Mouse (Mus musculus) adipocyte (in vitro differentiated cells): ENCODE data around the gene Abcc4.

ENCODE experiments used
- DNase-seq: peaks from one replicate; pipeline ENCODE4 v3.0.0-alpha.2; 2016; ENCODE audit warnings: low spot score

Gene Abcc4

DNA sequence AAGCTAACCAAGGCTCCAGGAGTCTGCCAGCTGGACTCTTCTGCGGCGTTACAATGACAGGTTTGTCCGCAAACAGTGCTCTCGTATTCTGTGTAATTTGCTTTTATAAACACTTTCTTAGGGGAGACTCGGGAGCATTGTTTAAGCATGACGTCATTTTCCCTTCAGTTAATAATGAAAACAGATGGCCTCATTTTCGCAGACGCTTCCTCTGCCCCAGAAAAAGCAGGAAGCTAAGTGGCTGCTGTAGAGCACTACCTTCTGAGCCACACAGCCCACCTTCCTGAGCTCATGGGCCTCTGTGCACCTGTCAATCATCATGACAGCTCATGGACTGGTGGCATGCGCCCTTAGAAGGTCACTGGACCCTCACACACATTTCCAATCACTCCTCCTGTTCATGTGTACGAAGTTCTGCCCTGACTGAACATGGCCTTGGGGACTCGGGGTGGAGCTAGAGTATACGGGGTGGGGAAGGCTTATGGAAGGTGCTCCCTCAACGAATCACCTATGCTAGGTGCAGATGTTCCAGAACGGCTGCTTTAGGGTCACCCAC lies 199.3 kb downstream of the Abcc4 start:
- DNase-seq, result no peak

GRCm38 (mm10) chr14:118496767-118497166 lies 209.3 kb downstream of the Abcc4 start:
- no peak for DNase-seq

GRCm38 (mm10) chr14:118495458-118495857 lies 210.6 kb downstream of the Abcc4 start:
- DNase-seq, result no peak

- no peak for DNase-seq
Observed at GRCm38 (mm10) chr14:118491708-118492107, 214.3 kb downstream of the Abcc4 start.

- DNase-seq, result no peak
Observed at GRCm38 (mm10) chr14:118491300-118491699, 214.7 kb downstream of the Abcc4 start.

- DNase-seq, result no peak
Observed at GRCm38 (mm10) chr14:118490525-118490924, 215.5 kb downstream of the Abcc4 start.

- no peak for DNase-seq
Observed at GRCm38 (mm10) chr14:118486349-118486748, 219.7 kb downstream of the Abcc4 start.

DNA sequence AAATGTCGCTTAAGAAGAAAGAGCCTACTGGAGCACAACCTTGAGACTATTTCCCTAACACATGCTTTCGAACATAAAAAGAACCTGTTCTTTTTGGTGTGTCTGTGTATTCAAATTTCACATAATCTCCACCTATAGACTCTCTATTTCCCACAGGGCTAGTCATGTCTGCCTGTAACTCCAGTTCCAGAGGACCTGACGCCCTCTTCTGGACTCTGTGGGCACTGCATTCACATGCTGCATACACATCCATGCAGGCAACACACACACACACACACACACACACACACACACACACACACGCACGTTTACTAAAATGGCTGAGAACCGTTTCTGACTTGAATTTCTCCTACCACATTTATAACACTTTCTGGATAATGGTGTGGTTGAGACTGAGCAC lies 220.4 kb downstream of the Abcc4 start:
- DNase-seq, result no peak

- no peak for DNase-seq
Observed at GRCm38 (mm10) chr14:118482320-118482719, 223.7 kb downstream of the Abcc4 start.

- DNase-seq, result no peak
Observed at GRCm38 (mm10) chr14:118481779-118482178, 224.2 kb downstream of the Abcc4 start.

- no peak for DNase-seq
Observed at GRCm38 (mm10) chr14:118476329-118476728, 229.7 kb downstream of the Abcc4 start.

- no peak for DNase-seq
Observed at GRCm38 (mm10) chr14:118475100-118475454, 230.9 kb downstream of the Abcc4 start.

- DNase-seq, result no peak
Observed at GRCm38 (mm10) chr14:118474226-118475099, 231.6 kb downstream of the Abcc4 start.

- no peak for DNase-seq
Observed at GRCm38 (mm10) chr14:118473831-118474193, 232.2 kb downstream of the Abcc4 start.

- DNase-seq, result no peak
Observed at GRCm38 (mm10) chr14:118473188-118473830, 232.7 kb downstream of the Abcc4 start.

DNA sequence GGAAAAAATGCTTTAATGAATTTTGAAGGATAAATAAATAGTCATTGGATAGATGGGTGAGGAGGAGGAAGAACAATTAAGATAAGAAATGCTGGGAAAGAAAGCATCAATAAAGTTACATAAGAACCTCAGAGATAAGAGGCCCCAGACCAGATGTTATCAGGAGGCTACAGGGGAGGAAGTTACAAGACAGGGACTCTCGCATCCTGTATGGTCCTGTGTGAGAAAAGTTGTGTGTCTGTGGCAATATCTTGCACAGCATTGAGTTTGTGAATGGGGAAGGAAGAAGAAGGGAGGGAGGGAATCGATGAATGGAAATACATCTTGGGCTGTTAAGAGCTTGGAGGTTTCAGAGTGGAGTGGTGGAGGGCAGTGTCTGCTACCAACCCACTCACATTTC lies 240.7 kb downstream of the Abcc4 start:
- no peak for DNase-seq

- DNase-seq, result no peak
Observed at GRCm38 (mm10) chr14:118464401-118464800, 241.6 kb downstream of the Abcc4 start.

GRCm38 (mm10) chr14:118452572-118452971 lies 253.4 kb downstream of the Abcc4 start:
- DNase-seq, result no peak

- DNase-seq, result no peak
Observed at GRCm38 (mm10) chr14:118440155-118440554, 265.9 kb downstream of the Abcc4 start.

GRCm38 (mm10) chr14:118437156-118437931 lies 268.7 kb downstream of the Abcc4 start:
- DNase-seq, result no peak

GRCm38 (mm10) chr14:118436791-118437155 lies 269.2 kb downstream of the Abcc4 start:
- no peak for DNase-seq

DNA sequence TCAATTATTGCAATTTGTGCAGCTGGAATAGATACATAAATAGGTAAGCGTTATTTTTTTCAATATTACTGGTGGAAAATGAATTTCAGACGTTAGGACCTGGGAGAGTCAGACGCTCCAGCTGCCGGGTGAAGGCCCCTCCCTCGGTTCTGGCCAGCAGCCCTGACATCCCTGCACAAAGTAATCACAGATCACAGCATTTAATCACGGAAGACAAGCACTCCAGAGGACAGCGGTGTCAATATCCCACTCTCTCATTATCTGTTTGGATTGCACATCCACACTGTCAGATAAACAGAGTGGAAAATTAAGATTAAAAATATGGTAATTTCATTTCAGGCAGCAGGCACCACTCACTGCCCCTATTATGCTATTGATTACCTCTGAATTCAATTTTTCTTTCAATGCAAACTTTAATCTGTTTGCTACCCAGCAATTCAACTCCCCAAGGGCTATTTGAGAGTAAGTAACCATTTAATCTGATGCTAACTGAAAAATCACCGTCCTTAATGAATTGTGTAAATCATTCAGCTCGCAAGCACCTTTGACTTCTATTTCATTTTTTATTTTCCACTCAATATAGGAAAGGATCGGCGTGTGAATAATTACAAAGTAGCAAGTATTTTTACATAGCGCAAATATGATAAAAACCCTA lies 270.2 kb downstream of the Abcc4 start:
- DNase-seq, result no peak
